Mouse (Mus musculus) limb, embryonic 11.5 days (tissue): ENCODE data around the gene Nprl3. TPM values are rescaled to one million over a fixed set of nuclear protein-coding genes. Genes with fewer than 3 reads are reported as not detected.

Experiments used
- ATAC-seq: fragments of 200-750 bp; cut with Nextera tagmentation; 2 replicates; pipeline ENCODE4 v1.8.0; 2017; ENCODE audit warnings: low read depth; ENCODE audit not compliant: insufficient number of reproducible peaks, low FRiP score, low TSS enrichment
- DNase-seq: peaks from one replicate; pipeline ENCODE4 v3.0.0-alpha.2; 2015; ENCODE audit warnings: low spot score
- H3K27ac ChIP-seq: fragments of 300-500 bp; sonication (generic); replicated peaks from 2 replicates; pipeline ENCODE4 v1.5.1; 2014; ENCODE audit warnings: low read depth, mild to moderate bottlenecking, low read length
- H3K27me3 ChIP-seq: fragments of 300-500 bp; sonication (generic); 2 replicates; pipeline ENCODE4 v1.6.1; 2014; ENCODE audit warnings: mild to moderate bottlenecking, low read length, mixed read lengths; ENCODE audit not compliant: control insufficient read depth, insufficient read depth
- H3K36me3 ChIP-seq: fragments of 300-500 bp; sonication (generic); 2 replicates; pipeline ENCODE4 v1.6.1; 2014; ENCODE audit warnings: mild to moderate bottlenecking, low read length, moderate library complexity, mixed read lengths; ENCODE audit not compliant: control insufficient read depth, insufficient read depth
- H3K4me1 ChIP-seq: fragments of 300-500 bp; sonication (generic); 2 replicates; pipeline ENCODE4 v1.6.1; 2014; ENCODE audit warnings: low read length, mixed read lengths; ENCODE audit not compliant: control insufficient read depth, insufficient read depth
- H3K4me2 ChIP-seq: fragments of 300-500 bp; sonication (generic); 2 replicates; pipeline ENCODE4 v1.6.1; 2014; ENCODE audit warnings: low read depth, mild to moderate bottlenecking, moderate library complexity; ENCODE audit not compliant: severe bottlenecking
- H3K4me3 ChIP-seq: fragments of 300-500 bp; sonication (generic); 2 replicates; pipeline ENCODE4 v1.5.1; 2014; ENCODE audit warnings: low read depth, low read length
- H3K9ac ChIP-seq: fragments of 300-500 bp; sonication (generic); 2 replicates; pipeline ENCODE4 v1.6.1; 2014; ENCODE audit warnings: mild to moderate bottlenecking, low read length
- H3K9me3 ChIP-seq: fragments of 300-500 bp; sonication (generic); 2 replicates; pipeline ENCODE4 v1.6.1; 2016; ENCODE audit warnings: low read length; ENCODE audit not compliant: control insufficient read depth
- WGBS: fragments of 180-500 bp; shearing (Covaris S2); extraction: QIAGEN DNeasy Blood & Tissue Kit; methylation state at CpG from one replicate; pipeline ENCODE4 v1.1.7; 2014; 5-methylcytosine and 5-hydroxymethylcytosine counted together
- polyA plus RNA-seq: library from polyadenylated mRNA; unstranded; fragments of >200 nt; fragmentation: Nextera tagmentation; extraction: Ambion mirVana; gene quantifications from 2 replicates; pipeline ENCODE4 v1.2.1, GENCODE M21; 2014

Gene Nprl3
- polyA plus RNA-seq, 1 experiment from 2014 or later: 30.6 TPM

GRCm38 (mm10) chr11:32178506-32178905, 89.0 kb downstream of the Nprl3 start:
- ATAC-seq (no peak), DNase-seq (no peak)
- WGBS: 90% methylated on average over 1 of the region's 1 CpGs

More at GRCm38 (mm10) chr11:32178506-32178905, 89.0 kb downstream of the Nprl3 start:
- Histone ChIP-seq H3K27me3 (no peaks in the 10 kb centered on the region), H3K27ac (no peak overlapping the region), H3K4me3 (no peak overlapping the region), H3K9ac (no peak overlapping the region), H3K9me3 (no peaks in the 10 kb centered on the region), H3K4me2 (no peak overlapping the region), H3K36me3 (no peaks in the 10 kb centered on the region), H3K4me1 (no peaks in the 10 kb centered on the region)

Other genes with a start within 250 kb of the Nprl3 start
- gene Il9r, start 67.4 kb downstream of the Nprl3 start, polyA plus RNA-seq: not detected in 2 replicates
- 106 and 108 TPM in 2 replicates for gene Snrnp25, start 62.3 kb downstream of the Nprl3 start, polyA plus RNA-seq
- 23.0 and 23.1 TPM in 2 replicates for gene Rhbdf1, start 45.4 kb downstream of the Nprl3 start, polyA plus RNA-seq
- gene Mpg, start 41.2 kb downstream of the Nprl3 start, polyA plus RNA-seq: 37.8 and 39.9 TPM in 2 replicates
- 2,383 and 2,443 TPM in 2 replicates for gene Hba-x, start 8.7 kb upstream of the Nprl3 start, polyA plus RNA-seq
- gene Hba-a1, start 15.8 kb upstream of the Nprl3 start, polyA plus RNA-seq: 2,022 and 2,164 TPM in 2 replicates
- 4.0 and 4.9 TPM in 2 replicates for gene Hbq1b, start 19.3 kb upstream of the Nprl3 start, polyA plus RNA-seq
- gene Hba-a2, start 28.8 kb upstream of the Nprl3 start, polyA plus RNA-seq: 3,858 and 4,243 TPM in 2 replicates
- not detected in 2 replicates for gene Hbq1a, start 32.4 kb upstream of the Nprl3 start, polyA plus RNA-seq
- 25.5 and 27.8 TPM in 2 replicates for gene Sh3pxd2b, start 80.1 kb upstream of the Nprl3 start, polyA plus RNA-seq
- gene Ubtd2, start 187.7 kb upstream of the Nprl3 start, polyA plus RNA-seq: 91.4 and 94.8 TPM in 2 replicates